Mouse (Mus musculus) megakaryocyte, embryonic 14.5 days (primary cell): ENCODE measurements at regions not wholly inside any gene's neighbourhood (a gene's known extent, or its start where the extent isn't known, plus 50 kb on each side); places are given as distances from the start of the nearest gene placed in this dataset.

Experiments used
- FLI1 ChIP-seq: IDR thresholded peaks from 2 replicates; pipeline ENCODE4 v1.6.1; 2012; ENCODE audit warnings: low read length, inconsistent platforms, mixed read lengths
- GATA1 ChIP-seq: IDR thresholded peaks from 3 replicates; pipeline ENCODE4 v1.6.1; 2012; ENCODE audit warnings: mixed read lengths, low read length, inconsistent platforms, borderline replicate concordance

DNA sequence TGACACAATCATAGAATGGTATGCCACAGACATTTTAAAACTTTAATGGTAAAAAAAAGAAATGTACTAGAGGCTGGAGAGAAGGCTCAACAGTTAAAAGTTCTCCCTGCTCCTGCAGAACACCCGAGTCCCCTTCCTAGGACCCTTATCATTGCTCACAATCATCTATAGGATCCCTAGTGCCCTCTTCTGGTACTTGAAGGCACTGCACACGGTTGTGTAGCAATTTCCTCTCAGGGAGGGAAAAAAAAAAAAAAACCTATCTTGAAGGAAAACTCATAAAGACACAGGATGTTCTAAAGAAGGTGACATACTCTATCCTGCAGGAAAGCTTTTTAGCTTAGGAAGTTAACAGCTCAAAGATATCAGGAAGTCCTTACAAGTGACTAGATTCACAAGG is 154.4 kb upstream of the Lmcd1 start:
- TF ChIP-seq GATA1 (no peak), FLI1 (no peak)
